In genomic region chr5:115260356-115260755, GRCm38 (mm10) we compare ENCODE assay signal across 24 mouse cellular contexts. TPM values are rescaled to one million over a fixed set of nuclear protein-coding genes. Genes with fewer than 3 reads are reported as not detected.
DNase-seq lines count a peak whose midpoint lies in the region; ATAC-seq lines count a peak whose summit lies in the region.
"Had no signal": no experiment of that assay in that cellular context is flagged by ENCODE, and none has a peak within 500 bp of the region (broad histone marks: within the 10 kb centered on the region; RNA-seq: fewer than 3 reads in every experiment).

No protein-coding gene starts in this region.

- H3K4me3 ChIP-seq in heart, embryonic 12.5 days = no peak overlapping the region
- no peak overlapping the region for H3K4me3 ChIP-seq in liver, embryonic 13.5 days (replicated peaks)
- H3K4me3 ChIP-seq: heart, embryonic 10.5 days; hindbrain, embryonic 13.5 days; limb, embryonic 12.5 days; midbrain, embryonic 13.5 days; neural tube, embryonic 13.5 days had no signal

- WGBS in heart, embryonic 12.5 days = 80% methylated on average over 6 of the region's 6 CpGs
- 78% methylated on average over 6 of the region's 6 CpGs for WGBS in liver, embryonic 13.5 days (ENCODE audit: insufficient replicate concordance)

- no peaks in the 10 kb centered on the region for H3K9me3 ChIP-seq in heart, embryonic 12.5 days (replicated peaks)
- no peaks in the 10 kb centered on the region for H3K9me3 ChIP-seq in liver, embryonic 13.5 days (replicated peaks)
- H3K9me3 ChIP-seq: heart, embryonic 10.5 days; hindbrain, embryonic 13.5 days; limb, embryonic 12.5 days; midbrain, embryonic 13.5 days; neural tube, embryonic 13.5 days had no signal

- H3K36me3 ChIP-seq in heart, embryonic 12.5 days = peaks cover 62% of the 10 kb centered on the region
- peaks cover 93% of the 10 kb centered on the region for H3K36me3 ChIP-seq in liver, embryonic 13.5 days

- H3K27ac ChIP-seq in heart, embryonic 12.5 days (ENCODE audit: poor library complexity, severe bottlenecking) = no peak overlapping the region
- H3K27ac ChIP-seq in liver, embryonic 13.5 days = peak overlapping the region; percentile 52
- H3K27ac ChIP-seq: heart, embryonic 10.5 days; hindbrain, embryonic 13.5 days; kidney, postnatal 0 days; limb, embryonic 12.5 days; midbrain, embryonic 13.5 days; neural tube, embryonic 13.5 days had no signal

- DNase-seq in heart, adult 8-10 months (ENCODE audit: low spot score) = no peak
- peak; percentile 50 for DNase-seq in R1 (ENCODE audit: low read depth, low spot score)
- DNase-seq in liver, embryonic 13.5 days = peak; percentile 33
- no peak for DNase-seq in cerebellum, adult 18-20 months
- DNase-seq in left cerebral cortex, adult 9 months (ENCODE audit: low spot score in 2 of 2) = no peak
- no peak for DNase-seq in frontal cortex, postnatal 25 days (ENCODE audit: low spot score in 2 of 2)
- DNase-seq: adrenal gland, adult 2 months; adrenal gland, postnatal 36 days; cerebellum, adult 9-10 months; cerebellum, postnatal 36 days; heart, postnatal 4 days; kidney, adult 8-10 months; kidney, postnatal 4 days; right cerebral cortex, postnatal 4 days had no signal

- peak; percentile 77 for ATAC-seq in heart, embryonic 12.5 days (ENCODE audit: insufficient number of reproducible peaks, low FRiP score)
- ATAC-seq in liver, embryonic 13.5 days (ENCODE audit: low read depth) = peak; percentile 84
- ATAC-seq in megakaryocyte, adult 5-6 weeks (ENCODE audit: poor library complexity, severe bottlenecking) = peak; percentile 67
- ATAC-seq: forebrain, embryonic 14.5 days; intestine, embryonic 16.5 days; midbrain, embryonic 13.5 days had no signal

- H3K9ac ChIP-seq in heart, embryonic 12.5 days = no peak overlapping the region
- H3K9ac ChIP-seq in liver, embryonic 13.5 days = peak overlapping the region; percentile 55; the same call in 1 of the 2 replicates
- H3K9ac ChIP-seq: hindbrain, embryonic 13.5 days; limb, embryonic 12.5 days; midbrain, embryonic 13.5 days; neural tube, embryonic 13.5 days had no signal

- no peak overlapping the region for H3K4me2 ChIP-seq in heart, embryonic 12.5 days
- H3K4me2 ChIP-seq in liver, embryonic 13.5 days = peak overlapping the region; percentile 26; the same call in 1 of the 2 replicates
- H3K4me2 ChIP-seq: hindbrain, embryonic 13.5 days; limb, embryonic 12.5 days; midbrain, embryonic 13.5 days; neural tube, embryonic 13.5 days had no signal

- no peaks in the 10 kb centered on the region for H3K27me3 ChIP-seq in heart, embryonic 12.5 days (replicated peaks)
- H3K27me3 ChIP-seq in liver, embryonic 13.5 days = no peaks in the 10 kb centered on the region
- H3K27me3 ChIP-seq: hindbrain, embryonic 13.5 days; limb, embryonic 12.5 days; midbrain, embryonic 13.5 days; neural tube, embryonic 13.5 days had no signal

- peaks cover 25% of the 10 kb centered on the region for H3K4me1 ChIP-seq in heart, embryonic 12.5 days (replicated peaks)
- H3K4me1 ChIP-seq in liver, embryonic 13.5 days (replicated peaks) = peaks cover 80% of the 10 kb centered on the region
- H3K4me1 ChIP-seq: limb, embryonic 12.5 days had no signal

RNA-seq across cellular contexts. Expression of gene Rnf10, which starts 12.3 kb away (rescaled TPM):
- 152 and 175 TPM in 2 replicates for polyA plus RNA-seq in heart, embryonic 12.5 days (2016; fragmentation: Nextera tagmentation; extraction: Ambion mirVana)
- 100 to 1,000 TPM; 355 to 414 (median 370) TPM for total RNA-seq in heart, adult 8-10 months (2022)
- 122 and 126 TPM in 2 replicates for polyA plus RNA-seq in liver, embryonic 13.5 days (2015; fragmentation: Nextera tagmentation; extraction: Ambion mirVana)
- total RNA-seq in megakaryocyte, adult 5-6 weeks (2015) = 50.9 and 55.4 TPM in 2 replicates
- 55.9 and 78.3 TPM in 2 replicates for total RNA-seq in megakaryocyte, adult 5-6 weeks (2017)

RNA-seq across cellular contexts. Expression of gene Coq5, which starts 19.1 kb away (rescaled TPM):
- 76.0 and 79.9 TPM in 2 replicates for polyA plus RNA-seq in heart, embryonic 12.5 days (2016; fragmentation: Nextera tagmentation; extraction: Ambion mirVana)
- 100 to 1,000 TPM; 138 to 171 (median 161) TPM for total RNA-seq in heart, adult 8-10 months (2022)
- polyA plus RNA-seq in liver, embryonic 13.5 days (2015; fragmentation: Nextera tagmentation; extraction: Ambion mirVana) = 38.1 and 42.0 TPM in 2 replicates
- total RNA-seq in megakaryocyte, adult 5-6 weeks (2015) = 8.7 and 10.9 TPM in 2 replicates
- total RNA-seq in megakaryocyte, adult 5-6 weeks (2017) = 27.3 and 27.8 TPM in 2 replicates

RNA-seq across cellular contexts. Expression of gene Pop5, which starts 24.7 kb away (rescaled TPM):
- 63.2 and 68.6 TPM in 2 replicates for polyA plus RNA-seq in heart, embryonic 12.5 days (2016; fragmentation: Nextera tagmentation; extraction: Ambion mirVana)
- 10 to 100 TPM; 26.6 to 35.1 (median 32.8) TPM for total RNA-seq in heart, adult 8-10 months (2022)
- polyA plus RNA-seq in liver, embryonic 13.5 days (2015; fragmentation: Nextera tagmentation; extraction: Ambion mirVana) = 120 and 127 TPM in 2 replicates
- total RNA-seq in megakaryocyte, adult 5-6 weeks (2015) = 61.7 and 74.6 TPM in 2 replicates
- 30.9 and 81.2 TPM in 2 replicates for total RNA-seq in megakaryocyte, adult 5-6 weeks (2017)

RNA-seq across cellular contexts. Expression of gene Dynll1, which starts 40.4 kb away (rescaled TPM):
- polyA plus RNA-seq in heart, embryonic 12.5 days (2016; fragmentation: Nextera tagmentation; extraction: Ambion mirVana) = 1,319 and 1,320 TPM in 2 replicates
- 10 to 100 TPM; 52.9 to 84.2 (median 71.3) TPM for total RNA-seq in heart, adult 8-10 months (2022)
- 744 and 768 TPM in 2 replicates for polyA plus RNA-seq in liver, embryonic 13.5 days (2015; fragmentation: Nextera tagmentation; extraction: Ambion mirVana)
- 646 and 659 TPM in 2 replicates for total RNA-seq in megakaryocyte, adult 5-6 weeks (2015)
- 318 and 344 TPM in 2 replicates for total RNA-seq in megakaryocyte, adult 5-6 weeks (2017)

Comparison
In these comparisons a context has a peak if more than half of its experiments do, and no peak if none do; other contexts are left out.
1. DNase-seq: peak in R1 (single experiment) and liver, embryonic 13.5 days (single experiment); none in heart, adult 8-10 months (single experiment), cerebellum, adult 18-20 months (0 of 2), left cerebral cortex, adult 9 months (0 of 2) and frontal cortex, postnatal 25 days (0 of 2).
2. RNA of gene Rnf10, which starts 12.3 kb away (total RNA-seq): 355 to 414 TPM in heart, adult 8-10 months; 50.9 to 78.3 TPM in megakaryocyte, adult 5-6 weeks; every median in the first group is over 4 times any median in the second.
3. RNA of gene Coq5, which starts 19.1 kb away (total RNA-seq): 138 to 171 TPM in heart, adult 8-10 months; 8.7 to 27.8 TPM in megakaryocyte, adult 5-6 weeks; every median in the first group is over 4 times any median in the second.
4. Peak in every context shown above with its lines, with median percentiles within 50 percentile points of each other: ATAC-seq.